Mouse (Mus musculus) forebrain, embryonic 15.5 days (tissue): Measurements from ENCODE around the gene Tapbpl. TPM values are rescaled to one million over a fixed set of nuclear protein-coding genes. Genes with fewer than 3 reads are reported as not detected.
A peak's percentile ranks its signal among the peaks of the same experiment; 100 is the strongest.

Experiments used
- ATAC-seq: fragments of 200-750 bp; cut with Nextera tagmentation; replicated peaks from 2 replicates; pipeline ENCODE4 v1.8.0; 2017; ENCODE audit warnings: mild to moderate bottlenecking, moderate TSS enrichment, moderate library complexity
- H3K27ac ChIP-seq: fragments of 300-500 bp; sonication (generic); replicated peaks from 2 replicates; pipeline ENCODE4 v1.5.1; 2015; ENCODE audit warnings: mild to moderate bottlenecking, inconsistent platforms
- H3K27me3 ChIP-seq: fragments of 300-500 bp; sonication (generic); 2 replicates; pipeline ENCODE4 v1.6.1; 2015; ENCODE audit warnings: inconsistent platforms
- H3K36me3 ChIP-seq: fragments of 300-500 bp; sonication (generic); 2 replicates; pipeline ENCODE4 v1.6.1; 2015; ENCODE audit warnings: mild to moderate bottlenecking, inconsistent platforms
- H3K4me1 ChIP-seq: fragments of 300-500 bp; sonication (generic); 2 replicates; pipeline ENCODE4 v1.6.1; 2015; ENCODE audit warnings: inconsistent platforms
- H3K4me2 ChIP-seq: fragments of 300-500 bp; sonication (generic); replicated peaks from 2 replicates; pipeline ENCODE4 v1.6.1; 2015; ENCODE audit warnings: mild to moderate bottlenecking, inconsistent platforms
- H3K4me3 ChIP-seq: fragments of 300-500 bp; sonication (generic); 2 replicates; pipeline ENCODE4 v1.5.1; 2015; ENCODE audit warnings: mild to moderate bottlenecking, inconsistent platforms
- H3K9ac ChIP-seq: fragments of 300-500 bp; sonication (generic); replicated peaks from 2 replicates; pipeline ENCODE4 v1.6.1; 2015; ENCODE audit warnings: mild to moderate bottlenecking, inconsistent platforms
- H3K9me3 ChIP-seq: fragments of 300-500 bp; sonication (generic); 2 replicates; pipeline ENCODE4 v1.6.1; 2016; ENCODE audit warnings: inconsistent platforms
- WGBS: fragments of 180-500 bp; shearing (Covaris S2); methylation state at CpG from one replicate; pipeline ENCODE4 v1.1.7; 2015; ENCODE audit warnings: mixed read lengths; 5-methylcytosine and 5-hydroxymethylcytosine counted together
- microRNA-seq: library from miRNA; unstranded; fragments of <30 nt; microRNA quantifications from one replicate; pipeline ENCODE4, GENCODE M21; 2016
- polyA plus RNA-seq: library from polyadenylated mRNA; unstranded; fragments of >200 nt; fragmentation: Nextera tagmentation; extraction: Ambion mirVana; gene quantifications from 2 replicates; pipeline ENCODE4 v1.2.1, GENCODE M21; 2015

Gene Tapbpl
- polyA plus RNA-seq, 1 experiment from 2014 or later = 3.0 TPM

- H3K4me1 ChIP-seq = peaks cover 29% of the 10 kb centered on the region
- no peaks in the 10 kb centered on the region for H3K27me3 ChIP-seq
- peak overlapping the region; percentile 83 for H3K4me3 ChIP-seq
- H3K9me3 ChIP-seq = no peaks in the 10 kb centered on the region
- peak overlapping the region; percentile 81 for H3K9ac ChIP-seq
- WGBS = under 1% methylated on average over 34 of the region's 34 CpGs
- peak; percentile 94 for ATAC-seq
- H3K27ac ChIP-seq = peak overlapping the region; percentile 100
- peaks cover 33% of the 10 kb centered on the region for H3K36me3 ChIP-seq
- H3K4me2 ChIP-seq = peak overlapping the region; percentile 77
Observed at GRCm38 (mm10) chr6:125192016-125192714, 39.5 kb downstream of the Tapbpl start.

DNA sequence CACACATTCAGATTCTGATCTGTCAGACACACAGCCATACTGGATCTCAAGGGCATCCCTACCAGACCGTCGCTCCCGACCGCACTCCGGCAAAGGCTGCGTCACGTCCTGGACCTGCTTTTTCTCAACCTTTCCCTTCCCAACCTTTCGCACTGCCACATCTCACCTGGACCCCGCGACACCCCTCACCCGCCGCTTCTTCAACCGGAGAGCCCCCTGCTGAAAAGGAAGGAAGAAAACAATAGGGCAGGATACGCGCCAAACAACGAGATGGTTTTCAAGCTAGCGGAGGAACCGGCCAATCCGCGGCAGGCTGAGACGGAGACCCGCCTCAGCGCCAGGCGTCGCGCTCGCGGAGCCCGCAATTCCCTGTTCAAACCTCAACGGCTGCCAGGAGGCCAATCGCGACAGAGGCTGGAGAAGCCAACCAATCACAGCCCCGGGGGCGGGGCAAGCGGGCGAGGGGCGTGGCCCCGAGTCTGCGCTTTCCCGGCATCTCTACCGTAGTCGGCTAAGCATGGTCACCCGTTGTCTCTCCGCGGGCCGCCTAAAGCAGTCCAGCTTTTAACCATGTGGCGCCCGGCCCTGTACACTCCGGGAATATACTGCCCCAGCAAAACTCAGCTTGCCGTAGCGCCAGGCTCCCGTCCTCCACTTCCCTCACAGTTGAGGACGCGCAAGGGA, 40.2 kb downstream of the Tapbpl start, which contains the start of the genes Ncapd2 and Mrpl51:
Ncapd2 (minus strand) TSS at position 370 of the 684 bp plus-strand sequence.
Mrpl51 (plus strand) TSS at position 470 of the 684 bp plus-strand sequence.
- Histone ChIP-seq H3K4me1 (peaks cover 29% of the 10 kb centered on the region), H3K4me3 (peak within 1 kb of the TSS; percentile 83), H3K27me3 (no peaks in the 10 kb centered on the region), H3K4me2 (peak within 1 kb of the TSS; percentile 77), H3K9ac (peak within 1 kb of the TSS; percentile 81), H3K36me3 (peaks cover 39% of the 10 kb centered on the region), H3K9me3 (no peaks in the 10 kb centered on the region), H3K27ac (peak within 1 kb of the TSS; percentile 100)
- peak; percentile 97 for ATAC-seq
- under 1% methylated on average over 54 of the region's 54 CpGs for WGBS

DNA sequence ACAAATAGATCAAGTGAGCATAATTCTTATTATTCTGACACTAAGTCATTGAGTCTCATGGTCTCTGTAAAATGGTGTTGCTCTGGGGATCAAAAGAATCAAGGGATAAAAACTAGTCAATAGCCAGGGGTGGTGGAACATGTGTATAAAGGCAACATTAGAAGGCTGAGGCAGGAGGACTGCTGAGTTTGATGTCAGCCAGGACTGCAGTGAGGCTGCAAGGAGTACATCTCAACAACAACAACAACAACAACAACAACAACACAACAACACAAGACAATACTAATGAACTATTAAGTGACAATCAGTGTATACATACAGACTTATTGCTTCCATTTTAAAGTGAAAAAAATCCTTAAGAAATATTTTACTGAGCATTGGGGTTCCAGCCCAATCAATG, 40.8 kb downstream of the Tapbpl start:
- Histone ChIP-seq H3K4me3 (peak overlapping the region; percentile 83), H3K27me3 (no peaks in the 10 kb centered on the region), H3K36me3 (peaks cover 46% of the 10 kb centered on the region), H3K9me3 (no peaks in the 10 kb centered on the region), H3K9ac (peak overlapping the region; percentile 71), H3K4me1 (peaks cover 29% of the 10 kb centered on the region), H3K27ac (peak overlapping the region; percentile 100), H3K4me2 (peak overlapping the region; percentile 77)
- ATAC-seq = no peak

- Histone ChIP-seq H3K9me3 (no peaks in the 10 kb centered on the region), H3K27ac (no peak overlapping the region), H3K4me1 (peaks cover 19% of the 10 kb centered on the region), H3K27me3 (no peaks in the 10 kb centered on the region), H3K36me3 (peaks cover 78% of the 10 kb centered on the region), H3K4me2 (no peak overlapping the region), H3K4me3 (no peak overlapping the region), H3K9ac (no peak overlapping the region)
- WGBS = 96% methylated on average over 10 of the region's 10 CpGs
- ATAC-seq = no peak
Observed at GRCm38 (mm10) chr6:125186203-125186602, 45.5 kb downstream of the Tapbpl start.

DNA sequence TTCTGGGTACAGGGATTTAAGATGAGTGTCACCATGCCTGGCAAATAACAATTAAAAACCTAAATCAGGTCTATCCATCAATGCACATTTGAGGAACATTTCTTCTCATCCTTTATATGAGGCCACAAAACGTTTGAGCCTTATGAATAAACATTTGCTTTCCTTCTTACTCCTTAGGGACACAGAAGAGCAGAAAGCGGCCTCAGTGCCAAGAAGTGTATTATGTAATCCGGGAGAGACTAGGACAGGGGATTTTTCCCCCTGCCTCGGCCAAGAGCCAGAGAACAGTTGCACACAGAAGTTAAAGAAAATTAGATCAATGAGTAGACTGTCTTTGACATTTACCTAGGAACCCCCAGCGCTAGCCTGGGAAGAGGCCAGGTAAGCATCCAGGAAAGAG, 49.5 kb downstream of the Tapbpl start:
- H3K9ac ChIP-seq = no peak overlapping the region
- WGBS = 70% methylated on average over 5 of the region's 5 CpGs
- no peak for ATAC-seq
- H3K27me3 ChIP-seq = no peaks in the 10 kb centered on the region
- H3K36me3 ChIP-seq = peaks cover 96% of the 10 kb centered on the region
- H3K4me2 ChIP-seq = no peak overlapping the region
- H3K4me1 ChIP-seq = no peaks in the 10 kb centered on the region; the same call in 1 of the 2 replicates
- H3K27ac ChIP-seq = no peak overlapping the region
- no peaks in the 10 kb centered on the region for H3K9me3 ChIP-seq
- H3K4me3 ChIP-seq = no peak overlapping the region

DNA sequence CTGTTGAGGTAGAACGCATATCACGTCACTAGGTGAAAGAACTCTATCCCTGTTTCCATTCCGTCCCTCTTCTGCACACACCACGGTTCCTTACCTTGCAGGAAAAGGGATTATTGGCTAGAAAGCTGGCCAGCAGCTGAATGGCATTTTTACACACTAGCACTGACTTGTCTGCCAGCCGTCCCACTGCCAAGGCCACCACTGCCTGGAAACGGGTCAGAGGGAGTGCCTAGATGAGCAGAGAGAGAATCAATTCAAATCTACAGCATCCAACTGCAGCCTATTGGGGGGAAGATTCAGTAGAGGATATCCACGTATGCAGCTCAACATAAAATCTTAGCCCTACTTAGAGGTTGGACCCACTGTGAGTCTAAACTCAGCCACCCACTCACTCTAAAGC, 52.1 kb downstream of the Tapbpl start:
- Histone ChIP-seq H3K4me2 (no peak overlapping the region), H3K9me3 (no peaks in the 10 kb centered on the region), H3K4me1 (no peaks in the 10 kb centered on the region), H3K9ac (no peak overlapping the region), H3K27ac (no peak overlapping the region), H3K36me3 (peaks cover 94% of the 10 kb centered on the region), H3K4me3 (no peak overlapping the region), H3K27me3 (no peaks in the 10 kb centered on the region)
- WGBS = 91% methylated on average over 7 of the region's 7 CpGs
- no peak for ATAC-seq

- H3K4me3 ChIP-seq = no peak overlapping the region
- no peak overlapping the region for H3K27ac ChIP-seq
- no peaks in the 10 kb centered on the region for H3K4me1 ChIP-seq
- 90% methylated on average over 5 of the region's 5 CpGs for WGBS
- no peaks in the 10 kb centered on the region for H3K27me3 ChIP-seq
- no peak overlapping the region for H3K4me2 ChIP-seq
- H3K9ac ChIP-seq = no peak overlapping the region
- ATAC-seq = no peak
- H3K36me3 ChIP-seq = peaks cover 94% of the 10 kb centered on the region
- no peaks in the 10 kb centered on the region for H3K9me3 ChIP-seq
Observed at GRCm38 (mm10) chr6:125175469-125175868, 56.2 kb downstream of the Tapbpl start.

Small RNA genes within 50 kb of the gene (microRNA-seq; reads per million reads assigned to microRNA genes)
- gene Mir3098 (0.66 reads per million), gene Mir8113 (not detected)

Other genes starting within 250 kb of the Tapbpl start
- 29.9 and 30.4 TPM in 2 replicates for gene Pianp, start 235.2 kb downstream of the Tapbpl start, polyA plus RNA-seq
- gene Zfp384, start 222.7 kb downstream of the Tapbpl start, polyA plus RNA-seq = 16.7 and 21.7 TPM in 2 replicates
- 207 and 211 TPM in 2 replicates for gene Ing4, start 192.1 kb downstream of the Tapbpl start, polyA plus RNA-seq
- 21.9 and 26.2 TPM in 2 replicates for gene Acrbp, start 182.2 kb downstream of the Tapbpl start, polyA plus RNA-seq
- 0.50 and 0.71 TPM in 2 replicates for gene Lpar5, start 163.9 kb downstream of the Tapbpl start, polyA plus RNA-seq
- 98.9 and 112 TPM in 2 replicates for gene Chd4, start 135.9 kb downstream of the Tapbpl start, polyA plus RNA-seq
- 51.1 and 51.8 TPM in 2 replicates for gene Nop2, start 100.0 kb downstream of the Tapbpl start, polyA plus RNA-seq
- 18.9 and 21.0 TPM in 2 replicates for gene Iffo1, start 86.6 kb downstream of the Tapbpl start, polyA plus RNA-seq
- gene Gapdh, start 65.4 kb downstream of the Tapbpl start, polyA plus RNA-seq = 1,461 and 1,493 TPM in 2 replicates
- 98.5 and 99.5 TPM in 2 replicates for gene Ncapd2, start 40.2 kb downstream of the Tapbpl start, polyA plus RNA-seq
- gene Mrpl51, start 40.1 kb downstream of the Tapbpl start, polyA plus RNA-seq = 155 and 158 TPM in 2 replicates
- gene Vamp1, start 16.3 kb downstream of the Tapbpl start, polyA plus RNA-seq = 5.6 and 6.0 TPM in 2 replicates
- gene Cd27, start 5.2 kb upstream of the Tapbpl start, polyA plus RNA-seq = 1.3 and 2.3 TPM in 2 replicates
- gene Tuba3a, start 54.2 kb upstream of the Tapbpl start, polyA plus RNA-seq = not detected in 2 replicates
- 10.8 and 11.5 TPM in 2 replicates for gene Ltbr, start 82.0 kb upstream of the Tapbpl start, polyA plus RNA-seq
- 0.20 and 0.25 TPM in 2 replicates for gene Scnn1a, start 88.8 kb upstream of the Tapbpl start, polyA plus RNA-seq
- 11.3 and 13.0 TPM in 2 replicates for gene Tnfrsf1a, start 117.5 kb upstream of the Tapbpl start, polyA plus RNA-seq
- 0.06 and 0.10 TPM in 2 replicates for gene Plekhg6, start 148.9 kb upstream of the Tapbpl start, polyA plus RNA-seq